ENCODE assay signal across 20 mouse cellular contexts in genomic region chr19:28580499-28580898, GRCm38 (mm10).
A peak's percentile ranks its signal among the peaks of the same experiment; 100 is the strongest.
DNase-seq lines count a peak whose midpoint lies in the region; ATAC-seq and TF ChIP-seq lines count a peak whose summit lies in the region.
"Had no signal": no experiment of that assay in that cellular context is flagged by ENCODE, and none has a peak within 500 bp of the region (broad histone marks: within the 10 kb centered on the region; RNA-seq: fewer than 3 reads in every experiment).

No protein-coding gene starts in this region.

- H3K4me2 ChIP-seq in forebrain, embryonic 16.5 days (ENCODE audit: low read length), result no peak overlapping the region
- H3K4me2 ChIP-seq in lung, embryonic 14.5 days, result no peak overlapping the region
- H3K4me2 ChIP-seq: heart, embryonic 15.5 days had no signal

- H3K36me3 ChIP-seq in forebrain, embryonic 10.5 days (replicated peaks), result no peaks in the 10 kb centered on the region
- no peaks in the 10 kb centered on the region for H3K36me3 ChIP-seq in forebrain, embryonic 16.5 days (ENCODE audit: control insufficient read depth, insufficient read depth)
- H3K36me3 ChIP-seq in lung, embryonic 14.5 days (ENCODE audit: insufficient read depth), result no peaks in the 10 kb centered on the region
- H3K36me3 ChIP-seq: G1E; heart, embryonic 15.5 days; midbrain, embryonic 15.5 days had no signal

- WGBS in forebrain, embryonic 10.5 days, result 71% methylated on average over 8 of the region's 8 CpGs
- WGBS in forebrain, embryonic 16.5 days, result 56% methylated on average over 8 of the region's 8 CpGs
- 56% methylated on average over 8 of the region's 8 CpGs for WGBS in lung, embryonic 14.5 days

- H3K27me3 ChIP-seq in forebrain, embryonic 10.5 days (ENCODE audit: poor library complexity, severe bottlenecking), result peaks cover 90% of the 10 kb centered on the region
- H3K27me3 ChIP-seq in forebrain, embryonic 16.5 days (replicated peaks; ENCODE audit: control insufficient read depth, insufficient read depth, low read length), result peaks cover 5% of the 10 kb centered on the region; the same call in 1 of the 2 replicates
- H3K27me3 ChIP-seq in lung, embryonic 14.5 days (ENCODE audit: insufficient read depth, low read length), result no peaks in the 10 kb centered on the region
- H3K27me3 ChIP-seq: heart, embryonic 15.5 days had no signal

- H3K4me3 ChIP-seq in forebrain, embryonic 10.5 days, result no peak overlapping the region
- H3K4me3 ChIP-seq in forebrain, embryonic 16.5 days (replicated peaks; ENCODE audit: low read length), result no peak overlapping the region
- H3K4me3 ChIP-seq in lung, embryonic 14.5 days (ENCODE audit: low read depth, low read length), result no peak overlapping the region
- H3K4me3 ChIP-seq: gastrocnemius, adult 2 months; heart, embryonic 15.5 days; midbrain, embryonic 15.5 days had no signal

- ATAC-seq in forebrain, embryonic 16.5 days, result no peak
- no peak for ATAC-seq in lung, embryonic 14.5 days (ENCODE audit: insufficient read depth)
- ATAC-seq: CD4-positive, CD25-positive, alpha-beta regulatory T cell, adult 4 months; midbrain, embryonic 15.5 days had no signal

- DNase-seq in forebrain, embryonic 10.5 days (ENCODE audit: extremely low spot score, low spot score), result no peak
- DNase-seq in lung, embryonic 14.5 days, result peak; percentile 23
- DNase-seq in lung, postnatal 25 days (ENCODE audit: low spot score), result no peak
- DNase-seq in frontal cortex, adult 2 months (ENCODE audit: extremely low spot score in 1 of 2, low spot score in 1 of 2), result peak; percentile 43 to 60
- DNase-seq in left cerebral cortex, postnatal 25 days (ENCODE audit: low spot score in 2 of 2), result peak; percentile 40 to 79
- no peak for DNase-seq in cerebellum, adult 9-10 months
- DNase-seq in urinary bladder, adult 18-20 months (ENCODE audit: low spot score in 2 of 2), result no peak
- DNase-seq: cerebellum, postnatal 10 days; gastrocnemius, adult 2 months; heart, adult 18-20 months; kidney, adult 2 months; kidney, postnatal 14 days; lung, adult 18-20 months; thymus, adult 18-20 months had no signal

- intact Hi-C loops in left cerebral cortex, postnatal 25 days (cut with DNase I), result no loop called here

- H3K27ac ChIP-seq in forebrain, embryonic 10.5 days, result peak overlapping the region; percentile 73; the same call in 1 of the 2 replicates
- no peak overlapping the region for H3K27ac ChIP-seq in forebrain, embryonic 16.5 days (ENCODE audit: low read length)
- H3K27ac ChIP-seq in lung, embryonic 14.5 days (ENCODE audit: low read depth), result no peak overlapping the region
- H3K27ac ChIP-seq: gastrocnemius, adult 2 months; heart, embryonic 15.5 days; macrophage; midbrain, embryonic 15.5 days had no signal

- H3K9ac ChIP-seq in forebrain, embryonic 16.5 days (replicated peaks; ENCODE audit: low read depth, low read length), result no peak overlapping the region
- no peak overlapping the region for H3K9ac ChIP-seq in lung, embryonic 14.5 days
- H3K9ac ChIP-seq: heart, embryonic 15.5 days; midbrain, embryonic 15.5 days had no signal

- no peak for TF ChIP-seq CTCF in lung, embryonic 14.5 days (IDR thresholded peaks at IDR 0.05; ENCODE audit: low read depth)

- peaks cover 22% of the 10 kb centered on the region for H3K4me1 ChIP-seq in forebrain, embryonic 10.5 days
- peaks cover 9% of the 10 kb centered on the region for H3K4me1 ChIP-seq in forebrain, embryonic 16.5 days (replicated peaks; ENCODE audit: control insufficient read depth, insufficient read depth, low read length)
- H3K4me1 ChIP-seq in lung, embryonic 14.5 days (ENCODE audit: insufficient read depth), result peaks cover 3% of the 10 kb centered on the region; the same call in 1 of the 2 replicates
- H3K4me1 ChIP-seq: heart, embryonic 15.5 days had no signal

- H3K9me3 ChIP-seq in forebrain, embryonic 10.5 days, result no peaks in the 10 kb centered on the region
- H3K9me3 ChIP-seq in forebrain, embryonic 16.5 days (ENCODE audit: control insufficient read depth, low read length), result no peaks in the 10 kb centered on the region
- H3K9me3 ChIP-seq in lung, embryonic 14.5 days (ENCODE audit: low read depth, low read length), result no peaks in the 10 kb centered on the region
- H3K9me3 ChIP-seq: G1E; heart, embryonic 15.5 days; midbrain, embryonic 15.5 days had no signal

Comparison
In these comparisons a context has a peak if more than half of its experiments do, and no peak if none do; other contexts are left out.
1. DNase-seq: peak in lung, embryonic 14.5 days (single experiment), frontal cortex, adult 2 months (2 of 2) and left cerebral cortex, postnatal 25 days (2 of 2); none in forebrain, embryonic 10.5 days (single experiment), lung, postnatal 25 days (single experiment), cerebellum, adult 9-10 months (single experiment) and urinary bladder, adult 18-20 months (0 of 2).